Mouse (Mus musculus) macrophage (primary cell): ENCODE results near the gene Itga9. TPM values are rescaled to one million over a fixed set of nuclear protein-coding genes. Genes with fewer than 3 reads are reported as not detected.

Experiments used
- H3K27ac ChIP-seq: fragments of 350-480 bp; formaldehyde crosslinking; 2 replicates; pipeline ENCODE4 v1.9.0; 2021
- H3K36me3 ChIP-seq: fragments of 350-480 bp; formaldehyde crosslinking; 2 replicates; pipeline ENCODE4 v1.9.0; 2021; ENCODE audit errors: inconsistent target
- H3K4me3 ChIP-seq: fragments of 350-480 bp; formaldehyde crosslinking; 2 replicates; pipeline ENCODE4 v1.9.0; 2021; ENCODE audit errors: inconsistent target
- H3K79me2 ChIP-seq: fragments of 350-480 bp; formaldehyde crosslinking; 2 replicates; pipeline ENCODE4 v1.9.0; 2021; ENCODE audit errors: inconsistent target
- whole genome bisulfite sequencing: methylation state at CpG from one replicate; pipeline ENCODE4 v1.1.7; 2026; ENCODE audit warnings: inconsistent platforms; ENCODE audit not compliant: missing documents; 5-methylcytosine and 5-hydroxymethylcytosine counted together
- polyA plus RNA-seq: library from polyadenylated mRNA; stranded (reverse); fragments of 250-400 nt; gene quantifications from 3 replicates; pipeline ENCODE4 v1.2.4, GENCODE M21; 2018; ENCODE audit warnings: inconsistent platforms

The Itga9 gene
- polyA plus RNA-seq, 1 experiment from 2014 or later: 12.3 TPM

DNA sequence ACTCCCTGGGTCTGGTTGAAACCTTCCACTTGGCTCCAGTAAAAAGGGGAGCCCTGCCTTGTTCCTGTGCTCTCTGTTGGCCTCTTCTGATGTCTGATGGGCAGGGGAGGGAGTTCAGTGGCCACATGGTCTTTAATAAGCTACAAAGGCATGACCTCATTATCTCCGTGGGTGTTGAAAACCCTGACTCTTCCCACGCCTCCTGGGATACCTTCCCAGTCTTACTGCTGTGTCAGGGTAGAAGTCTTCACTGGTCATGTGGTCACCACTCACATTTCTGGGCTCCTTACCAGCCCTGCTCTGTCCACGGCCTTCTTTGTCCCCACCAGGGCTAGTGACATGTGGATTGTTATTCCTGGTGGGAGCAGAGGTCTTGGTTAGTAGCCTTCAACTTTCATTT, 331.0 kb downstream of the Itga9 start:
- Histone ChIP-seq H3K36me3 (no peaks in the 10 kb centered on the region), H3K4me3 (no peak overlapping the region), H3K79me2 (no peaks in the 10 kb centered on the region; the same call in 1 of the 2 replicates), H3K27ac (no peak overlapping the region)
- 90% methylated on average over 3 of the region's 3 CpGs for WGBS

DNA sequence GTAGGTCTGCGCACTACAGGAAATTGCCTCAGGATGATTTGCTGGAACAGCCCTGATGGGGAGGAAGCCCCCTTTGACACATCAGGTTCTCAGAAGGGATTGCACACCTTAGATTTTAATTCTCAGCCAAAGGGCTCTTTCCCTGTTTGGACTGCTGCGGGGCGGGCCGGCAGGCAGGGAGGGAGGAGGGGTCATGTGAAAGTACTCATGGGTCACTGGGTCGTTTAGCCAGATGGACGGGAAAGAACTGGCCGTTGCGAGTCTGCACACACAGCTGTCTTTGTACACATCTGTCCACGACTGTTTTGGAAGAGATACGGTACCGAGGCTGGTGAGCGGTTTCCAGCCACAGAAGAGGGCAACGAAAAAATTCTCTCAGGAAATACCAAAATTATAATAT, 332.9 kb downstream of the Itga9 start:
- Histone ChIP-seq H3K36me3 (no peaks in the 10 kb centered on the region), H3K27ac (no peak overlapping the region), H3K79me2 (no peaks in the 10 kb centered on the region; the same call in 1 of the 2 replicates), H3K4me3 (no peak overlapping the region)
- 95% methylated on average over 13 of the region's 13 CpGs for WGBS

DNA sequence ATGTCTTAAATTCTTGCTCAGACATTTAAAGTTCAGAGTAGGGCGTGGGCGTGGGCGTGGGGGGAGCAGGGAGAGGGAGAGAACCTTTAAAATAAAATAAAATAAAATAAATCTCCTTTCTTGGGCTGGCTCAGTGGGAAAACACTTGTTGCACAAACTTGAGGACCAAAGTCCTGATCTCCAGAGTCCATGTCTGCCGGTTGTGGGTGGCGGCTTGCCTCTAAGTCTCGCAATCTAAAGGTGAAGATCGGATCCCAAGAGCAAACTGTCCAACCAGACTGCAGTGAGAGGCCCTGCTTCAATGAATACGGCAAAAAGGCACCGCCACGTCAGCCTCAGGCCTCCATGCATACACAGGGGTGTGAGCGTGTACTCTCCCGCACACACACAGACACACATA, 333.3 kb downstream of the Itga9 start:
- Histone ChIP-seq H3K27ac (no peak overlapping the region), H3K79me2 (no peaks in the 10 kb centered on the region; the same call in 1 of the 2 replicates), H3K4me3 (no peak overlapping the region), H3K36me3 (no peaks in the 10 kb centered on the region)
- 98% methylated on average over 12 of the region's 12 CpGs for WGBS

DNA sequence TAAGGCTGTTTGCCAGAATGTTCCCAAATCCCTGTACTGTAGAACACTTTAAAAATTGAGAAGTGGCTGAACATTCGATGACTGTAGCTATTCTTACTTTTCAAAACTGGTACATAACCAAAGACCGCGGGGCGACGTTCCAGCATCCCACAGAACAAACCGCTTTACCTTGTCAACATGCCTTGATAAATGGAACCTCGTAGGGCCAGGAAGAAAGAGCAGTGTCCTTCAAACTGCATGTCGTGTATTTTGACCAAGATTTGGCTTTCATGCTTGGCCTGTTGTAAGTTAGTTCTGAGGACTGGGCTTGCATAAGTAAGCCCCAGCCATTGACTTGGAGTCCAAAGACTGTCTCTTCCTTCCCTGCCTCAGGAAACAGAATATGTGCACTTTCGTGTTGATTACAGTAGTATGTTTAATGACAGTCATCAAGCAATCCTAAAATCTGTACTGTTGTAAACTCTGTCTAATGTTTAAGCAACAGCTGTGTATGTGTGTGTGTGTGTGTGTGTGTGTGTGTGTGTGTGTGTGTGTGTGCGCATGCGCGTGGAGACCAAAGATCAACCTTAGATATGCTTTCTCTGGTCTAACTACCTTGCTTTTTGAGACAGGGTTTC, 334.2 kb downstream of the Itga9 start:
- H3K36me3 ChIP-seq: no peaks in the 10 kb centered on the region
- H3K79me2 ChIP-seq: no peaks in the 10 kb centered on the region; the same call in 1 of the 2 replicates
- WGBS: 90% methylated on average over 11 of the region's 12 CpGs
- H3K27ac ChIP-seq: no peak overlapping the region
- no peak overlapping the region for H3K4me3 ChIP-seq

DNA sequence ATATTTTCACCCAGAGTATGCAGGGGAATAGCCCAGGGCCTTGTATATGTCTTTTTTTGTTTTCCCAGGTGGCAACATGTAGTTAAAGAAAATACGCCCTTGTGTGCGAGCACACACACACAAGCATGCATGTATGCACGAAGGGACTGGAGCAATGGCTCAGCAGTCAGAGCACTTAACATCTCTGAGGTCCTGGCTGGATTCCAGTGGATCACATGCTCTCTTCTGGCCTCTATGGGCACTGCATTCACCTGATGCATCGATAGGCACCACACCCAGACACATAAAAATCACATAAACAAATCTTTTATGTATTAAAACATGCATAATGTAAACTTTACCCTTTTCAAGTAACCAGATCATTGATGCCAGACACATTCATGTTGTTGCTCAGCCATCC, 335.5 kb downstream of the Itga9 start:
- Histone ChIP-seq H3K79me2 (no peaks in the 10 kb centered on the region; the same call in 1 of the 2 replicates), H3K4me3 (no peak overlapping the region), H3K27ac (no peak overlapping the region), H3K36me3 (no peaks in the 10 kb centered on the region)
- 87% methylated on average over 4 of the region's 4 CpGs for WGBS

DNA sequence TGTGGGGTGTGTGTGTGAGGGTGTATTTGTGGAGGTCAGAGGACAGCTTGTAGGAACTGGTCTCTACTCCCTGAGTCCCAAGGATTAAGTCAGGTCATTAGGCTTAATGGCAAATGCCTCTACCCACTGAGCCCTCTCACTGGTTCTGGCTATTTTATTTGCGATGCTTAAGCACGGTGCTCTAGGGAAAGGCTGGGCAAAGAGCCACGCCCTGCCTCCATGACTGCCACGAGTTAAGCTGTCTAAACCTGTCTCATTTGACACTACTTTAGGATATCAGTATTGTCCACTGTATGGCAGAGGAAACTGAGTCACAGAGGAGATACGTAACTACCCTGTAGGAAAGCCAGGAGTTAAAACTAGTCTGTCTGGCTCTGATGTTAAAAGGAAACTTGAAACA, 337.5 kb downstream of the Itga9 start:
- 92% methylated on average over 5 of the region's 5 CpGs for WGBS
- H3K4me3 ChIP-seq: no peak overlapping the region
- H3K36me3 ChIP-seq: no peaks in the 10 kb centered on the region
- no peak overlapping the region for H3K27ac ChIP-seq
- no peaks in the 10 kb centered on the region for H3K79me2 ChIP-seq

DNA sequence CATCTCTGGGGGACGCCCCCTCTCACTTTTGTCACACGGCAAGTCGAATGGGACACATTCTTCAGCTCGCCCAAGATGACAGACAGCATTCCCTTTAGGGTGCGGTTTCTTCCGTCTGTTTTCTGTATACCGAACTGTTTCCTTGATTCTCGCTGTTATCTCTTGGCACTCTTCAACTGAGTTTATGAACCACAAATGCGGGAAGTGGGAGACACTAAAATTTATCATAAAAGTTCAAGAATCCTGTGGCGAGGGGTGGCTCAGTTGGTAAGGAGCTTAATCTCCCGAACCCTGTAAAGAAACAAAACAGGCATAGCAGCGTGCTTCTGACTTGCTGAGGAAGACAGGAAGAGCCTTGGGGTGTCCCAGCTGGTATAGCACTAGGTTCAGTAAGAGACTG, 337.9 kb downstream of the Itga9 start:
- Histone ChIP-seq H3K79me2 (no peaks in the 10 kb centered on the region), H3K4me3 (no peak overlapping the region), H3K36me3 (no peaks in the 10 kb centered on the region), H3K27ac (no peak overlapping the region)
- 94% methylated on average over 12 of the region's 12 CpGs for WGBS

DNA sequence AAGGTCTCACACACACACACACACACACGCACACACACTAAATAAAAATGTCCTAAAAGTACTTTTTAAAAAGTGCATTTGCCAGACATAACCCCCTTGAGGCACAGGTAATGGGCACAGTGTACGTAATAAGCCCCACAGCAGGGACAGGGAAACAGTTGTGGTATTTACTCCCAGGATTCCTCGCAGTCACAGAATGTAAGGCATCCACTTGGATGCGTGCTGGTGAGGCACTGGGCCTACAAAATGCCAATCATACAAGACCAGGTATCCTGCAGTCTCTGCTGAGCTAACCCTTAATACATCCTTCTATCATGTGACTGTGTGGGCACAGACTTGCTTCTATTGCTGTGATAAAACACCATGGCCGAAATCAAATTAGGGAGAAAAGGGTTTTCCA, 342.0 kb downstream of the Itga9 start:
- Histone ChIP-seq H3K36me3 (no peaks in the 10 kb centered on the region), H3K27ac (no peak overlapping the region), H3K79me2 (no peaks in the 10 kb centered on the region), H3K4me3 (no peak overlapping the region)
- WGBS: 98% methylated on average over 5 of the region's 5 CpGs

DNA sequence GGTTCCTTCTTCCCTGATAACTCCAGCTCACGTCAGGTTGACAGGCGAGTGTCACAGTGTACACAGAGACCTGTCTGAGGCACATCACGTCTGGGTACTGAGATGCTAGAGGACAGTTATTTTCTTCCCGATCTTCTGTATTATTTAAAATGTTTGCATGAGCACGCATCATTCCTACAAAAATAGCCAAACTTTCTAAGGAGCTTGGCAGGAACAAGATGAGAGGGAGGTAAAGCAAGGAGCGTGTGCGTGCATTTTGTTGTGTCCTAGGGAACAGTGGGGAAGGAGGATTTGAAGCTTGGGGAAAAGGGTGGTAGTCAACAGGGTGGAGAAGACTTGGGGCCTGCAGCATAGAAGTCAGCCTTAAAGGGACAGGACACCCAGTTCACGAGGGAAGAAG, 342.6 kb downstream of the Itga9 start:
- WGBS: 94% methylated on average over 8 of the region's 8 CpGs
- Histone ChIP-seq H3K36me3 (no peaks in the 10 kb centered on the region), H3K27ac (no peak overlapping the region), H3K79me2 (no peaks in the 10 kb centered on the region), H3K4me3 (no peak overlapping the region)

DNA sequence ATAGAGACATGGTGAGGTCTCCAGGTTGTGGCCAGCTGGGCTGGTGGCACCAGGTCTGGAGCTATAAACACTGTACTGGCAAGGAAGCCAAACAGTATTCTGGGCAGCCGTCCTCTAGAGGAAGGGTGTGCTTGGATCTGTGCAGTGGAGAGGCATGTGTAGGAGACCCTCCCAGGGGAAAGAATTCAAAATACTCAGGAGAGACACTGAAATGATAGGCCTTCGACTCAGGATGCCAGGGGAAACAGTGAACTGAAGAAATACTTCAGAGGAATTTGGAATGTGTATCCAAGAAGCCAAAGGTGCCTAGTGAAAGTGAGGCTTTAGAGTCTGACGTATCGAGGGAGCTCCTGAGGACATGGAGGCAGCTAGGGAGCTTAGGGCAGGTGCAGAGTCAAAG, 343.2 kb downstream of the Itga9 start:
- Histone ChIP-seq H3K79me2 (no peaks in the 10 kb centered on the region), H3K27ac (no peak overlapping the region), H3K4me3 (no peak overlapping the region), H3K36me3 (no peaks in the 10 kb centered on the region)
- 100% methylated on average over 4 of the region's 4 CpGs for WGBS

DNA sequence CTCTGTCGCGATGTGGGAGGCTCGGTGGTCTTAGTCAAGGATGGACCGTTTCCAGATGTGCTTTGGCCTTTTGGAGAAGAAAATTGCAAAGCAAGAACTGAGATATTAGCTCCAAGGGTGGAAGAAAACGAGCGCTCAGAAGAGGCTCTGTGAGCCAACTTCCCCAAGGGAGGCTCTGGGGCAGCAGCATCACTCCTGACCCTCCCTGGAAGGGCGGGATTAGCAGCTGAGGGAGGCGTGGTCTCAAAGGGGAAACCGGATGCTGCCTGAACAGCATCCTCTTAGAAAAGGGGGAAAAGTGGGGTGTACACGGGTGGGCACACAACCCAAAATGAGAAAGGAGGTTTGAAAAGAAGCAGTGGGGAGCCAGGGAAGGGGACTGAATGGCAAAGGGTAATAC, 343.6 kb downstream of the Itga9 start:
- Histone ChIP-seq H3K27ac (no peak overlapping the region), H3K79me2 (no peaks in the 10 kb centered on the region), H3K4me3 (no peak overlapping the region), H3K36me3 (no peaks in the 10 kb centered on the region)
- WGBS: 62% methylated on average over 9 of the region's 10 CpGs

Other genes starting within 250 kb of the Itga9 start
- not detected in 3 replicates for gene Eomes, start 128.5 kb upstream of the Itga9 start, polyA plus RNA-seq
- gene Golga4, start 100.4 kb upstream of the Itga9 start, polyA plus RNA-seq: 47.5 to 67.5 TPM (median 47.8 TPM) in 3 replicates